Mouse (Mus musculus): ENCODE results near the gene Tmem121b. TPM values are rescaled to one million over a fixed set of nuclear protein-coding genes. Genes with fewer than 3 reads are reported as not detected.
A peak's percentile ranks its signal among the peaks of the same experiment; 100 is the strongest.

Gene Tmem121b
- polyA plus RNA-seq, 2 experiments, result 0.01 TPM; not detected in 1

DNA sequence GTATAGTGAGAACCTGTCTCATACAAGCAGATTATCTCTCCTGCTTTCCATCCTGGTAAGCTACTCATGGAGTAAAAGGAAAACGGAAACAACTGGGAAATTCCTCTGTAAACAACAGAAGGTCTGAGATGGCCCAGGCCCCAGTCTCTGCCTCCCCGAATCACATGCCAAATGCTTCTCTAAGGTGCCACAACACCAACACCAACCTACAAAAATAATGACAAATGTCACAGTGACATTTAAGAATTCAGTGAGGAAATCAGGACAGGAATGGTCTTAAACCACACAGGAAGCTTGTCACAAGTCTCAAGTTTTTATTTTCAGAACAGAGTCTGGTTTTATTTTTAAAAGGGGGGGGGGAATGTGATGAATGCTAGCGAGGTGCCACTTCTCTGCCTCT lies 5.0 kb downstream of the Tmem121b start:
- H3K27ac ChIP-seq, result no peak overlapping the region
- peaks cover 27% of the 10 kb centered on the region for H3K27me3 ChIP-seq (ENCODE audit: control insufficient read depth, insufficient read depth, low read length)
- DNase-seq (ENCODE audit: low read depth in 3 of 3, low spot score in 3 of 3) (no peak), ATAC-seq (ENCODE audit: insufficient read depth) (no peak)
- WGBS (ENCODE audit: insufficient replicate concordance), result 38% methylated on average over 3 of the region's 3 CpGs
- no peak for TF ChIP-seq CTCF (IDR thresholded peaks at IDR 0.05; ENCODE audit: low read depth)
- H3K9ac ChIP-seq (replicated peaks), result no peak overlapping the region
- no peaks in the 10 kb centered on the region for H3K36me3 ChIP-seq (replicated peaks; ENCODE audit: control insufficient read depth, insufficient read depth, low read depth)
- H3K9me3 ChIP-seq (ENCODE audit: control insufficient read depth, low read length), result no peaks in the 10 kb centered on the region
- H3K4me1 ChIP-seq (replicated peaks; ENCODE audit: control insufficient read depth in 2 of 2, insufficient read depth in 2 of 2, low read length in 1 of 2), result no peaks in the 10 kb centered on the region; a peak in 1 of 4 replicates
- H3K4me2 ChIP-seq (ENCODE audit: low read depth), result no peak overlapping the region
- no peak overlapping the region for H3K4me3 ChIP-seq (ENCODE audit: insufficient read depth in 1 of 2, low read depth in 2 of 2, low read length in 2 of 2)

DNA sequence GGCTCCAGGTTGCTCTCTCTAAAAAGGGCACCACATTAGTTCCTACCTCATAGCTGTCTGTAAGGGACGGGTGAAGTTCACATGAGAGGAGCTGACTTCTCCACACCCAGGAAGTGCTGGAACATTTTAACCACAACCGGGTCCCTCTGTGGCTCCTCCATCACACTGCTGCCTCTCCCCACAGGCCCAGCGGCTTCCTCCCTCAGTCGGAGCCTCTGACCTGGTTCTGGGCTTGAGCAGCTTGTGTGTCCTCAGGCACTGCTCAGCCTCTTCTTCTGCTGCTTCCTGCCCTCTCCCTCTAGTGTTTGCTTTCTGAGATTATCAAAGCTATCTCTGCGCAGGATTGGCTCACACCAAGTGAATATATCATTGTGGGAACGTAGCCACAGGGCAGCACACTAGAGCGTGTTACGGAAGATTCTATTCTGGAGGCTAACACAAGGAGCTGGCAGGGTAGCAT lies 7.5 kb downstream of the Tmem121b start:
- 33% methylated on average over 8 of the region's 8 CpGs for WGBS (ENCODE audit: insufficient replicate concordance)
- H3K27me3 ChIP-seq (ENCODE audit: control insufficient read depth, insufficient read depth, low read length), result peaks cover 2% of the 10 kb centered on the region
- no peak overlapping the region for H3K4me2 ChIP-seq (ENCODE audit: low read depth)
- TF ChIP-seq CTCF (IDR thresholded peaks at IDR 0.05; ENCODE audit: low read depth) (peak; percentile 11; the same call in 1 of the 2 replicates), EP300 (IDR thresholded peaks at IDR 0.05; ENCODE audit: low read depth) (no peak)
- H3K36me3 ChIP-seq (replicated peaks; ENCODE audit: control insufficient read depth, insufficient read depth, low read depth), result no peaks in the 10 kb centered on the region; the same call in none of the 2 replicates
- no peaks in the 10 kb centered on the region; a peak in 1 of 4 replicates for H3K4me1 ChIP-seq (replicated peaks; ENCODE audit: control insufficient read depth in 2 of 2, insufficient read depth in 2 of 2, low read length in 1 of 2)
- H3K9ac ChIP-seq (replicated peaks), result no peak overlapping the region
- no peak overlapping the region for H3K4me3 ChIP-seq (ENCODE audit: insufficient read depth in 1 of 2, low read depth in 2 of 2, low read length in 2 of 2)
- DNase-seq (ENCODE audit: low read depth in 3 of 3, low spot score in 3 of 3), result no peak
- H3K9me3 ChIP-seq (ENCODE audit: control insufficient read depth, low read length), result no peaks in the 10 kb centered on the region
- no peak for ATAC-seq (ENCODE audit: insufficient read depth)
- H3K27ac ChIP-seq, result no peak overlapping the region

DNA sequence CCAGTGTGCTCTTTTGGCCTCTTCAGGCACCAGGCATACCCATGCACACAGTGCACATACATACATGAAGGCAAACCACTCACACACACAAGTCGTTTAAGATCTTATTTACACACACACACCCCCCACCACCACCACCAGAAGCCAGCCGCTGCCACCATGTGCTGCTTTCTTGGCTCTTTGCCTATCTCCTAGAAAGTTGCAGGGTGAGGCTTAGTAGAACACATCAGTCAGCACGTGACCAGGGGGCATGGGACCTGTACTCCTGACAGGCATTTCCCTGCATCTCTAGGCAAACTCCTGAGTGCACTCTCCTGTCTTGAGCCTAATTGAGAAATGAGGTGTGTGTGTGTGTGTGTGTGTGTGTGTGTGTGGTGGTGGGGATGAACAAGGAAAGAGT lies 8.6 kb downstream of the Tmem121b start:
- Histone ChIP-seq H3K4me1 (replicated peaks; ENCODE audit: control insufficient read depth in 2 of 2, insufficient read depth in 2 of 2, low read length in 1 of 2) (no peaks in the 10 kb centered on the region; a peak in 1 of 4 replicates), H3K4me2 (ENCODE audit: low read depth) (no peak overlapping the region), H3K27ac (no peak overlapping the region), H3K27me3 (ENCODE audit: control insufficient read depth, insufficient read depth, low read length) (no peaks in the 10 kb centered on the region; the same call in 1 of the 2 replicates), H3K9me3 (ENCODE audit: control insufficient read depth, low read length) (no peaks in the 10 kb centered on the region), H3K4me3 (ENCODE audit: insufficient read depth in 1 of 2, low read depth in 2 of 2, low read length in 2 of 2) (no peak overlapping the region), H3K9ac (replicated peaks) (no peak overlapping the region), H3K36me3 (replicated peaks; ENCODE audit: control insufficient read depth, insufficient read depth, low read depth) (no peaks in the 10 kb centered on the region; the same call in none of the 2 replicates)
- ATAC-seq (ENCODE audit: insufficient read depth), result peak; percentile 27; the same call in 1 of the 2 replicates
- 12% methylated on average over 3 of the region's 3 CpGs for WGBS (ENCODE audit: insufficient replicate concordance)
- DNase-seq (ENCODE audit: low read depth in 3 of 3, low spot score in 3 of 3), result no peak
- TF ChIP-seq CTCF (IDR thresholded peaks at IDR 0.05; ENCODE audit: low read depth) (no peak), EP300 (IDR thresholded peaks at IDR 0.05; ENCODE audit: low read depth) (peak; percentile 27; the same call in 1 of the 2 replicates)

DNA sequence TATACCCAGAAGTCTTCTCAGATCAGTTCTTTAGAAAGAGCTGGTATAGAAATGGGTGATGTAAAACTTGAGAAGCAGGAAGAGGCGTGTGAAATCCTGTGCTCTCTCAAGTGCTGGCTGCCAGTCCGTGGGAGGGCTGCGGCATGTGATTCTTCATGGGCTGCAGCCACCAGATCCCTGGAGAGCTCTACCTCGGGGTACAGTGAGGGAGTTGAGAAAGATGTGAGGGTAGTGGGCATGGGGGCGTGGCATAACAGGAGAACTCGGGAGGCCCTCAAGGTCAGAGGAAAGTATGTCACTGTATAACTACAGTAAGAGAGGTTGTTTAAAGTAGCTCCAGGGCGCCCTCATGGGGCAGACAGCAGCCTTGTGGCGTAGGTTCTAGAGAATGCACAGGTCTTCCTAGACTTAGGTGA lies 10.4 kb downstream of the Tmem121b start:
- peaks cover 2% of the 10 kb centered on the region for H3K36me3 ChIP-seq (replicated peaks; ENCODE audit: control insufficient read depth, insufficient read depth, low read depth)
- no peaks in the 10 kb centered on the region for H3K27me3 ChIP-seq (ENCODE audit: control insufficient read depth, insufficient read depth, low read length)
- H3K4me3 ChIP-seq (ENCODE audit: insufficient read depth in 1 of 2, low read depth in 2 of 2, low read length in 2 of 2), result no peak overlapping the region
- WGBS (ENCODE audit: insufficient replicate concordance), result 40% methylated on average over 8 of the region's 8 CpGs
- DNase-seq (ENCODE audit: low read depth in 3 of 3, low spot score in 3 of 3), result no peak
- H3K9ac ChIP-seq (replicated peaks), result no peak overlapping the region
- ATAC-seq (ENCODE audit: insufficient read depth), result no peak
- H3K9me3 ChIP-seq (ENCODE audit: control insufficient read depth, low read length), result no peaks in the 10 kb centered on the region
- H3K4me2 ChIP-seq (ENCODE audit: low read depth), result no peak overlapping the region
- peaks cover 0 to 3% of the 10 kb centered on the region in 2 experiments; a peak in 2 of 4 replicates for H3K4me1 ChIP-seq (replicated peaks; ENCODE audit: control insufficient read depth in 2 of 2, insufficient read depth in 2 of 2, low read length in 1 of 2)
- H3K27ac ChIP-seq, result no peak overlapping the region
- peak; percentile 66 for TF ChIP-seq CTCF (IDR thresholded peaks at IDR 0.05; ENCODE audit: low read depth)
- TF ChIP-seq EP300 (IDR thresholded peaks at IDR 0.05; ENCODE audit: low read depth), result no peak

DNA sequence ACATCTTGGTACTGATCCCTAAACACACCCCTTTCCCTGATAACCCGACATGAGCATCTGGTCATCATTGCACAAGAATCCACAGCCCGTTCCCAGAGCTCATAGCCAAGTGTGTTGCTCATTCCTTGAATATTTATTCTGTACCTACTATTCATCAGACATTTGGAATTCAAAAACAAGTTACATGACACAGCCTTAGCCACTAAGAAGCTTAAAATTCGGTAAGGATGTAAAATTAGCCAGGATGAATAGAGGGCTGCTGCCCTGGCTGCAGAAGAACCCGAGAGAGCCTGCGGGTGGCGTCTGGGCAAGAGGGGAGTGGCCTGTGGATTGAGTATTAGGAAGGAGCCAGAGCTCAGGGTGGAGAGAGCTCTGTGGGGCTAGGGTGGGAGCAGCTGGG lies 10.9 kb downstream of the Tmem121b start:
- H3K9me3 ChIP-seq (ENCODE audit: control insufficient read depth, low read length), result no peaks in the 10 kb centered on the region
- ATAC-seq (ENCODE audit: insufficient read depth), result no peak
- H3K9ac ChIP-seq (replicated peaks), result no peak overlapping the region
- H3K4me3 ChIP-seq (ENCODE audit: insufficient read depth in 1 of 2, low read depth in 2 of 2, low read length in 2 of 2), result no peak overlapping the region
- no peak overlapping the region for H3K4me2 ChIP-seq (ENCODE audit: low read depth)
- H3K27me3 ChIP-seq (ENCODE audit: control insufficient read depth, insufficient read depth, low read length), result no peaks in the 10 kb centered on the region
- H3K27ac ChIP-seq, result no peak overlapping the region
- 50% methylated on average over 6 of the region's 6 CpGs for WGBS (ENCODE audit: insufficient replicate concordance)
- H3K4me1 ChIP-seq (replicated peaks; ENCODE audit: control insufficient read depth in 2 of 2, insufficient read depth in 2 of 2, low read length in 1 of 2), result peaks cover 0 to 3% of the 10 kb centered on the region in 2 experiments; a peak in 2 of 4 replicates
- TF ChIP-seq EP300 (IDR thresholded peaks at IDR 0.05; ENCODE audit: low read depth) (no peak), CTCF (IDR thresholded peaks at IDR 0.05; ENCODE audit: low read depth) (no peak)
- no peak for DNase-seq (ENCODE audit: low read depth in 3 of 3, low spot score in 3 of 3)
- H3K36me3 ChIP-seq (replicated peaks; ENCODE audit: control insufficient read depth, insufficient read depth, low read depth), result peaks cover 6% of the 10 kb centered on the region
